Mouse (Mus musculus): ENCODE results near the gene Plcd3. TPM values are rescaled to one million over a fixed set of nuclear protein-coding genes. Genes with fewer than 3 reads are reported as not detected.

Gene Plcd3
- polyA plus RNA-seq (2017; shearing (Covaris generic)), result 1 to 10 TPM; 1.9 to 3.3 TPM

DNA sequence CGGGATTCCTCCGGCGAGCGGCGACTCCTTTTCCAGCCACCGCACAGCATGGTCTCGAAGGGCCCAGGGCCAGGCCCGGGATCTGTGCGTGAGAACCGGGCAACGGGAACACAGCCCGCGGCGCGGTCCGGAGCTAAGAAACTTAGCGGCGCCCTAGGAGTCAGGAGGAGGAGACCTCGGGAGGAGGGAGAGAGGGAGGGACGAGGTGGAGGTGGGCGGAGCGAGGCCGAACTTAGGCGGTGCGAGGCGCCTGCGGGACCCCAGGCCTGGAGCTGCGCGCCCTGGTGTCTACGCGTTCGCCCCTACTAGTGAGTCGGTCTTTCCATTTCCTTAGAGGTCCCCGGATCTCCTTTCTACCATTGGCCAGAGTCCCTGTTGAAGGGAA, at the start of gene Plcd3, which contains the start of gene Acbd4:
Plcd3 (minus strand) TSS at position 178 of the 385 bp plus-strand sequence.
Acbd4 (plus strand) TSS at position 202 of the 385 bp plus-strand sequence.

DNA sequence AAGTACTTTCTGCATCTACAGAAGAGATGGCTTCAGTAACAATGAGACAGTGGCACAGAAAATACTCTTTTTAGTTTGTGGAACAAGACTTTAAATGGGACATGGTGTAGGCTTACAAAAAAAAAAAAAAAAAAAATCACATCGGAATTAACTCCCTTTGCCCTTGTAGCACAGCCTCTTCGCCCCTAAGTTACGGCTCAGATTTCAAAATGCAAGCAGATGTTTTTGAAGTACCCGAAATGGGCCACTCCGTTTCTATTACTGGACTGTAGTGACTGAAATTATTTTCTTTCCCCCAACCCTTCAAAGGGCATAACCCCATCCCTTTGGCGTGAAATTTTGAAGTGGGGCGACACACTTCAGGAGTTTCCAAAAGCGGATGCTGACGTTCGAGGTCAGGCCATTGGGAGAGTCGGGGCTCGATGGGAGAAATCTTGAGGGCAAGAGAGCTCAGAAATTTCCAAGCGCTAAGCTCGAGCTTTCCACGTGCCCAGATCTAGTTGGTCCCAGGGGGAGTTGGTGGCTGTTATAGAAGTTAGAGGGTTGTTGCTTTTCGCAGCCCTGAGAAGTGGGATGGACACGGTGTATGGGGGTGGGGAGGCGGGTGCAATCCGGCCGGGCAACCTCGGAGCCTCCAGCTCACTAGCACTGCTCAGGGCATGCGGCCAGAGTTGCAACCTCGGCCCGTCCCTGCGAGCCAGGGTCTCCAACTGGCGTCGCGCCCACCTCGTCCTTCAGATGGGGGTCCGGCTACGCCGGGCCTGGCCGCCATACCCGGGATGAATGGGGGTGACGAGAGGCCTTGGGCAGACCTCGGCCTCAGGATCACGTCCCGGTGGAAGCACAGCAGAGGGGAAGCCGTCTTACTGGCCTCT, 30.5 kb upstream of the Plcd3 start, which contains the start of gene Hexim2:
Hexim2 (plus strand) TSS at position 729 of the 875 bp plus-strand sequence.

DNA sequence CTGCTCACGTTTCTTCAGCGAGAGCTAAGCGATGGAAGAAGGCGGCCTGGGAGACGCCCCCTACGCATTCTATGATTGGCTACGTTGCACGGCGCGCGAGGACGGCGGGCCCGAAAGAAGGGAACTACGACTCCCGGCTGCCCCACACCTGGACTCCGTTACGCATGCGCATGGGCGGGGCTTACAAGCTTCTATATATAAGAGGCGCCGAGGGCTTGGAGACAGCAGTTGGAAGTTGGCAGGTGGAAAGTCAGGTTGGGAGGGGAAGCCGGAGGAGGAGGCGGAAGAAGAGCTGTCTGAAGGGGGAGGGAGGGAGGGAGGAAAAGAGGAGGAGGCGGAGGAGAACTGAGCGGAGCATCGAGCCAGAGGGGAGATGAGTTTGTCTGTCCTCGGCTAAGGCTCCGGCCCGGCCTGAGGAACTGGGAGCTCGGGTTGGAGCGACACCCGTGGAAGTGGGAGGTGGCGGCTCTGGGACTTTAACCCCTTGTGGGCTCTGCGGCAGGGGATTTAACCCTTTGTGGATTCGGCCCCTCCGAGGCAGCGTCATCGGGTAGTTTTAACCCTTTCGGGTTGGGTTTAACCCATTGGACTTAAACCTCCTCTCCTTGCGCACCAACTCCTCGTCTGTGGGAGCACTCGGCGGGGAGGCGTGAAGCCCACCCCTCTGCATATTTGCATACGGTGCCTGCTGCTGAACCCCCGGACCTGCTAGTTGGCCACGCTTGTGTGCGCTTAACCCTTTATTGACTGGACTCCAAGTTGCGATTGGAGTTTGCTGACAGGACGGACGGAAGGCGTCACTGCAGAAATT, 14.8 kb upstream of the Plcd3 start, which contains the start of gene Hexim1:
Hexim1 (plus strand) TSS at position 224 of the 811 bp plus-strand sequence.

DNA sequence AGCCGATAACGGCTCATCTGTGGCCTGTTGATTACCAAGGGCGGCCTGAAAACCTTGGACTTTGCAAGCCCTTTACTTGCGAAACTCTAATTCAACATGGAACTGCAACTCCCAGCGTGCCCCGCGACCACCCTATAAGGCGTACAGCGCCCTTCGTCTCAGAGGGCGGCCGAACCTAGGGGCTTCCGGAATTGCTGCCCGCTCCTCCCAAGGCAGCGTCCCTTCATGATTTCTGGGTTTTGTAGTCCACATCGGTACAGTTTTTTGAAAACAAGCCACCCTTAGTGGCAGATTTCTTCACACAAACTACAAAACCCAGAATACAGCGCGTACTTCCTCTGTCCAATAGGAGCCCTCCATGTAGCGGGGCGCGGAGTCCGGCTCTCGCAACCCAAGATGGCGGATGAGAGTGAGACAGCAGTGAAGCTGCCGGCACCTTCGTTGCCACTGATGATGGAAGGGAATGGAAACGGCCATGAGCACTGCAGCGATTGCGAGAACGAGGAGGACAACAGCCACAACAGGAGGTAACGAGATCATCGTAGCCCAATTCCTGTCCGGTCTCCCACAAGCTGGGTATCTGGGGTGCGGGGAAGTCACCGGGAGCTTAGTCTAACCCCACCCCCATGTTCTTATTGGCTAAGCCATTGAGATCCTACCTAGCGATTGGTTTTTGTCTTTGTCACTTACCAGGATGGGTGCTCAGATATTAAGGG, 73.1 kb downstream of the Plcd3 start, which contains the start of the genes Nmt1 and Dcakd:
Nmt1 (plus strand) TSS at position 15 of the 716 bp plus-strand sequence.
Dcakd (minus strand) TSS at position 158 of the 716 bp plus-strand sequence.

Other genes with a start within 250 kb of the Plcd3 start
- 100 to 1,000 TPM; 147 to 173 TPM for gene Eftud2, start 220.7 kb downstream of the Plcd3 start, polyA plus RNA-seq (2017; shearing (Covaris generic))
- gene Ccdc103, start 220.5 kb downstream of the Plcd3 start, polyA plus RNA-seq (2017; shearing (Covaris generic)), result not detected
- not detected for gene Fam187a, start 216.5 kb downstream of the Plcd3 start, polyA plus RNA-seq (2017; shearing (Covaris generic))
- gene Gfap, start 200.7 kb downstream of the Plcd3 start, polyA plus RNA-seq (2017; shearing (Covaris generic)), result under 1 TPM; 0.08 to 0.28 TPM
- gene Kif18b, start 176.5 kb downstream of the Plcd3 start, polyA plus RNA-seq (2017; shearing (Covaris generic)), result 1 to 10 TPM in 1 of 2 experiments, under 1 TPM in 1; 0.83 to 1.1 TPM
- not detected for gene C1ql1, start 155.0 kb downstream of the Plcd3 start, polyA plus RNA-seq (2017; shearing (Covaris generic))
- 10 to 100 TPM; 68.4 to 74.0 TPM for gene Nmt1, start 73.5 kb downstream of the Plcd3 start, polyA plus RNA-seq (2017; shearing (Covaris generic))
- gene Dcakd, start 73.3 kb downstream of the Plcd3 start, polyA plus RNA-seq (2017; shearing (Covaris generic)), result 10 to 100 TPM; 22.0 to 23.7 TPM
- 10 to 100 TPM; 51.8 to 52.2 TPM for gene Acbd4, start within 50 bp of the Plcd3 start, polyA plus RNA-seq (2017; shearing (Covaris generic))
- gene Hexim1, start 14.6 kb upstream of the Plcd3 start, polyA plus RNA-seq (2017; shearing (Covaris generic)), result 1 to 10 TPM; 4.8 to 7.9 TPM
- gene Hexim2, start 30.8 kb upstream of the Plcd3 start, polyA plus RNA-seq (2017; shearing (Covaris generic)), result 1 to 10 TPM; 4.6 to 5.1 TPM
- 100 to 1,000 TPM; 186 to 198 TPM for gene Fmnl1, start 69.4 kb upstream of the Plcd3 start, polyA plus RNA-seq (2017; shearing (Covaris generic))
- not detected for gene 1700023F06Rik, start 106.9 kb upstream of the Plcd3 start, polyA plus RNA-seq (2017; shearing (Covaris generic))
- gene Spata32, start 116.8 kb upstream of the Plcd3 start, polyA plus RNA-seq (2017; shearing (Covaris generic)), result under 1 TPM in 1 of 2 experiments, not detected in 1; 0.43 TPM
- 10 to 100 TPM; 26.6 to 49.7 TPM for gene Map3k14, start 165.8 kb upstream of the Plcd3 start, polyA plus RNA-seq (2017; shearing (Covaris generic))

Measured in inflammation-experienced regulatory T-cells (primary cell).